Mouse (Mus musculus) small intestine, adult 10 weeks (tissue): Measurements from ENCODE around the gene Krtap1-3. TPM values are rescaled to one million over a fixed set of nuclear protein-coding genes. Genes with fewer than 3 reads are reported as not detected.

Experiments
- polyA plus RNA-seq: library from polyadenylated mRNA; stranded (reverse); fragments of 350-450 nt; fragmentation: Illumina TruSeq; extraction: RNeasy Lipid Tissue Mini Kit (QIAGEN cat#74804); gene quantifications from one replicate; pipeline ENCODE4 v1.2.3, GENCODE M21; 2014; ENCODE audit warnings: low replicate concordance

Krtap1-3 gene
- polyA plus RNA-seq, result not detected

DNA sequence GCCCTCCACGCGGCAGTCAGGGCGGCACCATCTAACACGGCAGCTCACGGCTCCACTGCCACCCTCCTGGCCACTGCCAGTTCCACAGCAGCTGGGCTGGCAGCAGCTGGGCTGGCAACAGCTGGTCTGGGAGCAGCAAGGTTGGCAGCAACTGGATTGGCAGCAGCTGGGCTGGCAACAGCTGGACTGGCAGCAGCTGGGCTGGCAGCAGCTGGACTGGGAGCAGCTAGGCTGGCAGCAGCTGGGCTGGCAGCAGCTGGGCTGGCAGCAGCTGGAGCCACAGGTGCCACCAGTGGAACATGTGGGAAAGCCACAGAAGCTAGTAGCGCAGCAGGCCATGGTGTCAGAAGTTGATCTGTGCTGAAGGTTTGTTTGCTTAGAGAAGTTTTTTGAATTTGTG is at the start of gene Krtap1-3:
Krtap1-3 (minus strand) TSS at position 359 of the 400 bp plus-strand sequence.

DNA sequence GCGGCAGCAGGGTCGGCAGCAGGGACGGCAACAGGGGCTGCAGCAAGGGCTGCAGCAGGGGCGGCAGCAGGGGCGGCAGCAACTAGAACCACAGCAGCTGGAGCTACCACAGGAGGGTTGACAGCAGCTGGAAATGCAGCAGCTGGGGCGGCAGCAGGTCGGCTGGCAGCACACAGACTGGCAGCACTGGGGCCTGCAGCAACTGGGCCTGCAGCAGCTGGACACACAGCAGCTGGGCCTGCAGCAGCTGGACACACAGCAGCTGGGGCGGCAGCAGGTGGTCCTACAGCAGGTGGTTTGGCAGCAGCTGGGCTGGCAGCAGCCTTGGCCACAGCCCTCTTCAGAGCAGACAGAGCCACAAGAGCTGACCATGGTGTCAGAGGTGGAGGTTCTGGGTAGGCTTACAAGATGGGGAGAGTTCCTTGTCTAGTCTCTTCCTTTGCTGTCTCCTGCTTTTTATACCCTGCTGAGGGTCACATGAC is 43.6 kb upstream of the Krtap1-3 start, which contains the start of gene Krtap4-2:
Krtap4-2 (minus strand) TSS at position 432 of the 482 bp plus-strand sequence.

DNA sequence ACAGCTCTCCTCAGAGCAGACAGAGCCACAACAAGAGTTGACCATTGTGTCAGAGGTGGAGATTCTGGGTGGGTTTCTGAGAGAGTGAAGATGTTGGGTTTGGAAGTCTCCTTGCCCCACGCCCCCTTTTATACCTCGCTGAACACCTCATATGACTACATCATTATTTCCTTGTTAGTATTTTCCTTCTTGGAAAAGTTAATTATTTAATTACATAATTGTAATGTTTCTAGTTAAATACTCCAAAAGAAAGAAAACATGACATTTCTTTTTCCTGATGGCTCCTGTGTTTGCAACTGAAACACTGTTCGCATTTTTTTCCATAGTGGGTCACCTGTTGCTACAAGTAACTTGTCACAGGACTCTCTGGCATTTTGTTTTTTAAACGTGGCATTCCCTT is 37.0 kb upstream of the Krtap1-3 start, which contains the start of gene Krtap4-1:
Krtap4-1 (minus strand) TSS at position 101 of the 400 bp plus-strand sequence.

DNA sequence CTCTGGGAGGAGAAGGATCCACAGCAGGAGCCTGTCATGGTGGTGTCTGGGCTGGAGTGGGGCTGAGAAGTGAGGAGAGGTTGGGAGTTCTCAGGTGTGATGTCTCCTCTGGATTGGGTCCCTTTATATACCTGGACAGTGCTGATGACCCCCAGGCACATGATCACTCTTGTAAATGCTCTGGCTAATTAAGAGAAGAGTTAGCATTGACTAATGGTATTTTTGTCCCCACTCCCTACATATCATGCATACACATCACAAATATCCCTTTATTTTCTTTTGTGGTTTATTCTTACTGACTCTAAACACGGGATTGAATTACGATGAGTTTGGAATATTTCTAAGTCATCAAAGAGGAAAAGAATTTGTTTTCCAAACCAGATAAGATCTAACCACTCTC is 29.2 kb upstream of the Krtap1-3 start, which contains the start of gene Gm11562:
Gm11562 (minus strand) TSS at position 101 of the 400 bp plus-strand sequence.

DNA sequence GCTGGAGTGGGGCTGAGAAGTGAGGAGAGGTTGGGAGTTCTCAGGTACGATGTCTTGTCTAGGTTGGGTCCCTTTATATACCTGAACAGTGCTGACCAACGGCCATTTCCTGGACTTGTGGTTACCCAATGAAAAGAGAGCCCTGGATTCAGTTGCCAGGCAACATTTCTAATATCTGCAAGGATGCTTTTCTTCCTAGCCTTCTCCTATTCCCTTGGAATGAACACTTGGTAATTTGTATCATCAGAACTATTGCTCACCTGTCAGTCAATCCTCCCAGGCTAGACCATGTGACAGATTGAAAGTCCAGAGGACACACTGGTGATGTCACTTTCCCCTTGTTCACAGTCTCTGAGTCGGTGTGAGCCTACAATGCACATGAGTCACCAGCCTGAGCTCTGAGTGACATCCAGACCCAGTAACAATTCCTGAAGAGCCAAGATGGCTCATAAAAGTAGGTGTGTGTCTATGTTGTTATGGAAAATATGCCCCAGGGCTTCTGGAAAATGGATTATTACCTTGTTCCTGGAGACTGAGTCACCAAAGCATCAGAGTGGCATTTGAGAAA is 23.7 kb upstream of the Krtap1-3 start, which contains the start of gene Krtap2-4:
Krtap2-4 (minus strand) TSS at position 51 of the 568 bp plus-strand sequence.

DNA sequence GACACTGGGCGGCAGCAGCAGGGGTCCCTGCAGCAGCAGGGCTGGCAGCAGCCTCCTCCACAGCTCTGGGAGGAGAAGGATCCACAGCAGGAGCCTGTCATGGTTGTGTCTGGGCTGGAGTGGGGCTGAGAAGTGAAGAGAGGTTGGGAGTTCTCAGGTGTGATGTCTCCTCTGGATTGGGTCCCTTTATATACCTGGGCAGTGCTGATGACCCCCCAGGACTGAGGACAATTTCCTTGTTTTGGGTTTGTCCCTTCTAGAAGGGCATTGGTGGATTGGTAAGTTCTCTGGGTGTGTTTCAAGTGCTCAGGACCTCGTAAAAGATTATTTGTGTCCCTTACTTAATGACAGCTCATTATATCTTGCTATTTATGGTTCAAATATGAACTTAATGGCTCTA is 18.9 kb upstream of the Krtap1-3 start, which contains the start of gene Gm11937:
Gm11937 (minus strand) TSS at position 101 of the 400 bp plus-strand sequence.

DNA sequence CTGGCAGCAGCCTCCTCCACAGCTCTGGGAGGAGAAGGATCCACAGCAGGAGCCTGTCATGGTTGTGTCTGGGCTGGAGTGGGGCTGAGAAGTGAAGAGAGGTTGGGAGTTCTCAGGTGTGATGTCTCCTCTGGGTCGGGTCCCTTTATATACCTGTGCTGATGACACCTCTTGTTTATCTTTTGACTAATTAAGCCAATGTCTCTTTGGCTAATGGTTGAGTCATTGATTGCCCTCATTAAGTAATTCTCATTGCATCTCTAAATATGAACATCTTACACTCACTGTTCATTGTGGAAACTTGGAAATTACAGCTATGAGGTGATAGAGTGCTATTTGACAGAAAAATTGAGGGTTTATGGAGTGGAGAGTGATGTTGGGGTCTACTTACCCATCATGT is 12.1 kb upstream of the Krtap1-3 start, which contains the start of gene Gm11938:
Gm11938 (minus strand) TSS at position 101 of the 400 bp plus-strand sequence.

DNA sequence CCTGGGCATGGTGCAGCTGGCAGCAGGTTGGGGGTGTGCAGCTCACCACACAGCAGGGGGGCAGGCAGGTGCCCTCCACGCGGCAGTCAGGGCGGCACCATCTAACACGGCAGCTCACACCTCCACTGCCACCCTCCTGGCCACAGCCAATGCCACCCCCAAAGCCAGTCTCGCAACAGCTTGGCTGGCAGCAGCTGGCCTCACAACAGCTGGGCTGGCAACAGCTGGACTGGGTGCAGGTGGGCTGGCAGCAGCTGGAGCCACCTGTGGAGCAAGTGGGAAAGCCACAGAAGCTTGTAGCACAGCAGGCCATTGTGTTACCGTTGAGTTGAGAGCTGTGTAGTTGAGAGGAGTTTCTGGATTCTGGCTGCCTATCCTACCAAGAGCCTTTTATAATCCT is 6.6 kb upstream of the Krtap1-3 start, which contains the start of gene Krtap9-3:
Krtap9-3 (minus strand) TSS at position 364 of the 400 bp plus-strand sequence.

DNA sequence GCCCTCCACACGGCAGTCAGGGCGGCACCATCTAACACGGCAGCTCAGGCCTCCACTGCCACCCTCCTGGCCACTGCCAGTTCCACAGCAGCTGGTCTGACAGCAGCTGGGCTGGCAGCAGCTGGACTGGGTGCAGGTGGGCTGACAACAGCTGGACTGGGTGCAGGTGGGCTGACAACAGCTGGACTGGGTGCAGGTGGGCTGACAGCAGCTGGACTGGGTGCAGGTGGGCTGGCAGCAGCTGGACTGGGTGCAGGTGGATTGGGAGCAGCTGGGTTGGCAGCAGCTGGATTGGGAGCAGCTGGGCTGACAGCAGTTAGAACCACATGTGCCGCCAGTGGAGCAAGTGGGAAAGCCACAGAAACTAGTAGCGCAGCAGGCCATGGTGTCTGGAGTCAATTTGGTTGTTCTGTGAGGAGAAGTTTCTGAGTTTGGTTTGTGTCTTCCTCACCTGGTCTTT is 7.9 kb downstream of the Krtap1-3 start, which contains the start of gene Krtap1-4:
Krtap1-4 (minus strand) TSS at position 410 of the 460 bp plus-strand sequence.

DNA sequence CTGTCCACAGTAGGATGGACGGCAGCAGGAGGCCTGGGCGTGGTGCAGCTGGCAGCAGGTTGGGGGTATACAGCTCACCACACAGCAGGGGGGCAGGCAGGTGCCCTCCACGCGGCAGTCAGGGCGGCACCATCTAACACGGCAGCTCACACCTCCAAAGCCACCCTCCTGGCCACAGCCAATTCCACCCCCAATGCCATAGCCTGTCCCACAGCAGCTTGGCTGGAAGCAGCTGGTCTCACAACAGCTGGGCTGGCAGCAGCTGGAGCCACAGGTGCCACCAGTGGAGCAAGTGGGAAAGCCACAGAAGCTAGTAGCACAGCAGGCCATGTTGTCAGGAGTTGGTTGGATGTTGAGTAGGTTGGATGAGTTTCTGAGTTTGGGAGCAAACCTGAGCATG is 10.5 kb downstream of the Krtap1-3 start, which contains the start of gene Krtap1-5:
Krtap1-5 (minus strand) TSS at position 381 of the 400 bp plus-strand sequence.

DNA sequence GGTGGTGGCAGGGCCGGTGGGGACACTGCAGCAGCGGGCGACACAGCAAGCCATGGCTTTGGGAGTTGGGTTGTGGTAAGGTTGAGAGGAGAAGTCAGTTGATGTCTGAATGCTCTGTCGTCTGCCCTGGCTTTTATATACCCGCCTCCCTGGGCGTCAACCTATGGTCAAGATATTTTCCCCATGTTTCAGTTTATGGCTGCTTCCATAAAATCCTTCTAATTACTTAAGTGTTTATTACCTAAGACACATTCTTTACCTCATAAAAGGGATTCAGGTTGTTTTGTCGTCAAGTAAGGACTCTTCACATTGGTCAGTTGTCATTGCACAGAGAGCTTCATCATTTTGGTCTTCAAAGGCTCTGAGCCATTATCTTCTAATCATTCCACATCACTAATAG is 24.6 kb downstream of the Krtap1-3 start, which contains the start of gene Krtap3-1:
Krtap3-1 (minus strand) TSS at position 101 of the 400 bp plus-strand sequence.

DNA sequence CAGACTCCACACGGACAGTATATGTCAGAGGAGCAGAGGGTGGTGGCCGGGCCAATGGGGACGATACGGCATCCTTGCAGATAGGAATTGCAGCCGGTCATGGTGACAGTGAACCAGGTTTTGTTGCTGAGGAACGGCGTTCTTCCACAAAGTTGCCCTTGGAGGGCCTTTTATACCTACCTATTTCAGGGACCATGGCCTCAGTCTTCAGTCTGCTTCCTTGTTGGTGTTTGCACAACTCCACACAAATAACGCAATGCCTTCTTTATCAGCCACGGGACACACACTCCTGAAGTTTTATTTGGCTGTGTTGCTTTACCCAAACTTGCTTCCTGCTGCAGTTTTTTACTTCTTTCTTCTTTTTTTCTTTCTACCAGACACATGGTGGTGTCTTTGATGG is 31.8 kb downstream of the Krtap1-3 start, which contains the start of gene Gm11939:
Gm11939 (minus strand) TSS at position 101 of the 400 bp plus-strand sequence.

DNA sequence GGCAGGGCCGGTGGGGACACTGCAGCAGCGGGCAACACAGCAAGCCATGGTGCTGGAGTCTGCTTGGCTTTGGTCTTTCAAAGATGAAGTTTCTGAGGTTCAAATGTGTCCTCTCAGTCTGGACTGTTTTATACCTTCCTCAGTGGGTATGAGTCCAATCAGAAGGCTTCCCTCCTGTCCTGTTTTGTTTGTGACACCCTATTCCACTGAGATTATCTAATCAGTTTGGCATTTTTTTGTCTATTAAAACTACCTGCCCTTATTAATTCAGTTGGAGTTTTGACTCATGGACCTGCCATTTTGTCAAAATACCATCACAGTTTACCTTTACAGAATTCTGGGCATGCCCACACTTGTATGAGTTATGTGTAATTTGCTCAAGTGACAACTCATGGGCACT is 34.4 kb downstream of the Krtap1-3 start, which contains the start of gene Krtap3-2:
Krtap3-2 (minus strand) TSS at position 101 of the 400 bp plus-strand sequence.

DNA sequence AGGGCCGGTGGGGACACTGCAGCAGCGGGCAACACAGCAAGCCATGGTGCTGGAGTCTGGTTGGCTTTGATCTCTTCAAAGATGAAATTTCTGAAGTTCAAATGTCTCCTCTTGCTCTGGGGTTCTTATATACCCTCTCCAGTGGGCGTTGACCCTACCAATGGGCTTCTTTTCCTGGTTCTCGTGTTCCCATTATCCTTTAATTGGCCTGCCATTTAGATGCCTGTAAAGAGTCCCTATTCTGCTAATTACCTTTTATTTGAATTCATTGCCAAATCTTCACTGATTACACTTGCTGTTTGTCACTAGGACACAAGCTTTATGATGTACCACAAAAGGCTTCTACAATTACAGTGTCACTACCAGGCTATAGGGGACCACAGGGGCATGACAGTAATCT is 40.4 kb downstream of the Krtap1-3 start, which contains the start of gene Krtap3-3:
Krtap3-3 (minus strand) TSS at position 101 of the 400 bp plus-strand sequence.

Other genes starting within 250 kb of the Krtap1-3 start
- gene Krt27, start 240.2 kb downstream of the Krtap1-3 start, polyA plus RNA-seq, result not detected
- gene Krt28, start 216.4 kb downstream of the Krtap1-3 start, polyA plus RNA-seq, result not detected
- 11.2 TPM for gene Krt10, start 202.0 kb downstream of the Krtap1-3 start, polyA plus RNA-seq
- 1.2 TPM for gene Krt12, start 169.1 kb downstream of the Krtap1-3 start, polyA plus RNA-seq
- gene Krt20, start 153.2 kb downstream of the Krtap1-3 start, polyA plus RNA-seq, result 924 TPM
- gene Krt23, start 98.2 kb downstream of the Krtap1-3 start, polyA plus RNA-seq, result 3.3 TPM
- gene Krt39, start 70.0 kb downstream of the Krtap1-3 start, polyA plus RNA-seq, result not detected
- gene Krt40, start 48.2 kb downstream of the Krtap1-3 start, polyA plus RNA-seq, result not detected
- gene Krtap3-3, start 40.5 kb downstream of the Krtap1-3 start, polyA plus RNA-seq, result not detected
- not detected for gene Krtap3-2, start 34.5 kb downstream of the Krtap1-3 start, polyA plus RNA-seq
- not detected for gene Gm11939, start 31.9 kb downstream of the Krtap1-3 start, polyA plus RNA-seq
- not detected for gene Krtap3-1, start 24.7 kb downstream of the Krtap1-3 start, polyA plus RNA-seq
- gene Krtap1-5, start 10.3 kb downstream of the Krtap1-3 start, polyA plus RNA-seq, result not detected
- not detected for gene Krtap1-4, start 7.7 kb downstream of the Krtap1-3 start, polyA plus RNA-seq
- gene Krtap9-3, start 6.8 kb upstream of the Krtap1-3 start, polyA plus RNA-seq, result not detected
- gene Gm11938, start 12.0 kb upstream of the Krtap1-3 start, polyA plus RNA-seq, result not detected
- not detected for gene Gm11937, start 18.9 kb upstream of the Krtap1-3 start, polyA plus RNA-seq
- not detected for gene Krtap2-4, start 23.5 kb upstream of the Krtap1-3 start, polyA plus RNA-seq
- not detected for gene Gm11562, start 29.1 kb upstream of the Krtap1-3 start, polyA plus RNA-seq
- gene Krtap4-1, start 36.9 kb upstream of the Krtap1-3 start, polyA plus RNA-seq, result not detected
- not detected for gene Krtap4-2, start 43.7 kb upstream of the Krtap1-3 start, polyA plus RNA-seq
- gene Krtap4-7, start 52.8 kb upstream of the Krtap1-3 start, polyA plus RNA-seq, result not detected
- not detected for gene Gm11555, start 58.9 kb upstream of the Krtap1-3 start, polyA plus RNA-seq
- gene Gm11563, start 67.6 kb upstream of the Krtap1-3 start, polyA plus RNA-seq, result not detected
- gene Krtap4-6, start 74.6 kb upstream of the Krtap1-3 start, polyA plus RNA-seq, result not detected
- gene Gm14190, start 99.4 kb upstream of the Krtap1-3 start, polyA plus RNA-seq, result not detected
- gene Gm14180, start 143.0 kb upstream of the Krtap1-3 start, polyA plus RNA-seq, result not detected
- gene Gm11595, start 181.6 kb upstream of the Krtap1-3 start, polyA plus RNA-seq, result not detected
- not detected for gene Krtap4-8, start 189.4 kb upstream of the Krtap1-3 start, polyA plus RNA-seq
- gene Krtap4-9, start 193.9 kb upstream of the Krtap1-3 start, polyA plus RNA-seq, result not detected
- not detected for gene Gm11596, start 202.1 kb upstream of the Krtap1-3 start, polyA plus RNA-seq
- not detected for gene Gm11569, start 207.6 kb upstream of the Krtap1-3 start, polyA plus RNA-seq
- not detected for gene Gm11554, start 213.1 kb upstream of the Krtap1-3 start, polyA plus RNA-seq
- gene Krtap4-13, start 218.6 kb upstream of the Krtap1-3 start, polyA plus RNA-seq, result not detected
- gene Gm11564, start 224.3 kb upstream of the Krtap1-3 start, polyA plus RNA-seq, result not detected
- not detected for gene 2300003K06Rik, start 246.7 kb upstream of the Krtap1-3 start, polyA plus RNA-seq